Comparison of ENCODE assay signal across 16 mouse cellular contexts in genomic region chr16:14951894-14952293, GRCm38 (mm10). TPM values are rescaled to one million over a fixed set of nuclear protein-coding genes. Genes with fewer than 3 reads are reported as not detected.
"Had no signal": no experiment of that assay in that cellular context is flagged by ENCODE, and none has a peak within 500 bp of the region (broad histone marks: within the 10 kb centered on the region; RNA-seq: fewer than 3 reads in every experiment).

No protein-coding gene starts in this region.

- H3K4me3 ChIP-seq: left cerebral cortex, adult 2 months; midbrain, embryonic 10.5 days; neural tube, embryonic 13.5 days had no signal

- H3K36me3 ChIP-seq: midbrain, embryonic 10.5 days; neural tube, embryonic 13.5 days had no signal

- H3K27ac ChIP-seq: left cerebral cortex, adult 2 months; liver, embryonic 14.5 days; midbrain, embryonic 10.5 days; neural tube, embryonic 13.5 days had no signal

- H3K27me3 ChIP-seq: neural tube, embryonic 13.5 days had no signal

- ATAC-seq: midbrain, embryonic 16.5 days had no signal

- H3K4me2 ChIP-seq: neural tube, embryonic 13.5 days had no signal

- H3K4me1 ChIP-seq: midbrain, embryonic 10.5 days; neural tube, embryonic 13.5 days had no signal

- DNase-seq: kidney, adult 11 months; kidney, postnatal 14 days; lung, adult 18-20 months; lung, postnatal 36 days; right cerebral cortex, adult 18-20 months; right cerebral cortex, postnatal 25 days; thymus, adult 18-20 months; thymus, postnatal 14 days had no signal

- H3K9me3 ChIP-seq: midbrain, embryonic 10.5 days; neural tube, embryonic 13.5 days had no signal

- H3K9ac ChIP-seq: liver, embryonic 14.5 days; neural tube, embryonic 13.5 days had no signal

RNA-seq across cellular contexts. Expression of gene Efcab1, which starts 45.5 kb away (rescaled TPM):
- total RNA-seq: liver, adult 2 months; megakaryocyte progenitor cell, adult 5-6 weeks had no signal
- polyA plus RNA-seq: liver, adult 2 months; small intestine, adult 2 months had no signal
